Comparison of ENCODE assay signal across 8 mouse cellular contexts in the genomic region with DNA sequence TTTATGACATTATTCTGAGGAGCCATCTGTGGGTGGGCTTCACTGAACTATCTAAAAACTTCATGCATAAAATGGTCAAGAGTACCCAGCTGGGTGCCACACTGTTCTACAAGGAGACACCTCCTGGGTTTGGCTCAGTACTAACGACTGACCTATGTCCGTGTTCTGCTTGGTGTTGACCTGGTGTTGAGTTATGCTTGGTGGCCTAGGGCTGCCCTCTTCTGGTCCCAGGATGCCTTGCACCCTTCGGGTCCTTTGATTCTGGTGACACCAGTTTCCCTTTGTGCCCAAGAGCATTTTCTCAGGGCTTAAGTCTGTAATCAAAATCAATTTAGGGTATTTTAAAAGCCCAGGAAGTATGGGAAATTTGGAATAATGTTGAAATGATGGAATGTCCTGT. TPM values are rescaled to one million over a fixed set of nuclear protein-coding genes. Genes with fewer than 3 reads are reported as not detected.
DNase-seq lines count a peak whose midpoint lies in the region; ATAC-seq lines count a peak whose summit lies in the region.

No protein-coding gene starts in this region.

- no peak overlapping the region for H3K27ac ChIP-seq in forebrain, embryonic 14.5 days (ENCODE audit: low read depth, low read length)
- H3K27ac ChIP-seq in forebrain, embryonic 13.5 days: no peak overlapping the region

- H3K9ac ChIP-seq in forebrain, embryonic 14.5 days (ENCODE audit: low read length): no peak overlapping the region
- H3K9ac ChIP-seq in forebrain, embryonic 13.5 days: no peak overlapping the region

- H3K9me3 ChIP-seq in forebrain, embryonic 14.5 days (replicated peaks; ENCODE audit: control insufficient read depth, low read length): no peaks in the 10 kb centered on the region
- no peaks in the 10 kb centered on the region for H3K9me3 ChIP-seq in forebrain, embryonic 13.5 days (replicated peaks)

- H3K36me3 ChIP-seq in forebrain, embryonic 14.5 days (ENCODE audit: control insufficient read depth, insufficient read depth, low read length): no peaks in the 10 kb centered on the region
- H3K36me3 ChIP-seq in forebrain, embryonic 13.5 days (ENCODE audit: poor library complexity, severe bottlenecking): no peaks in the 10 kb centered on the region

- H3K27me3 ChIP-seq in forebrain, embryonic 14.5 days (replicated peaks; ENCODE audit: control insufficient read depth, insufficient read depth, low read length): no peaks in the 10 kb centered on the region
- H3K27me3 ChIP-seq in forebrain, embryonic 13.5 days: no peaks in the 10 kb centered on the region

- H3K4me2 ChIP-seq in forebrain, embryonic 14.5 days (ENCODE audit: low read length): no peak overlapping the region
- no peak overlapping the region for H3K4me2 ChIP-seq in forebrain, embryonic 13.5 days

- no peaks in the 10 kb centered on the region for H3K4me1 ChIP-seq in forebrain, embryonic 14.5 days (ENCODE audit: control insufficient read depth, insufficient read depth, low read length)
- no peaks in the 10 kb centered on the region for H3K4me1 ChIP-seq in forebrain, embryonic 13.5 days

- WGBS in forebrain, embryonic 14.5 days: 8% methylated on average over 3 of the region's 3 CpGs
- WGBS in forebrain, embryonic 13.5 days: 6% methylated on average over 3 of the region's 3 CpGs

- intact Hi-C loops in gastrocnemius, postnatal 36 days (cut with DNase I): loop anchor here (1.0 kb wide), 1 partner anchor 24 kb away; the partner anchor contains the start of gene Cacna1s

- no peak overlapping the region for H3K4me3 ChIP-seq in forebrain, embryonic 14.5 days (ENCODE audit: low read depth, low read length)
- H3K4me3 ChIP-seq in forebrain, embryonic 13.5 days: no peak overlapping the region

- 0 out of 2 replicates have a peak, but pooled peaks have one; percentile 18 for ATAC-seq in forebrain, embryonic 14.5 days
- ATAC-seq in forebrain, embryonic 13.5 days: no peak

- DNase-seq in forebrain, embryonic 14.5 days (ENCODE audit: low spot score): peak; percentile 44
- DNase-seq in right cerebral cortex, adult 18-20 months: peak; percentile 25
- DNase-seq in right cerebral cortex, postnatal 25 days: no peak
- peak; percentile 61 to 71 for DNase-seq in cerebellum, adult 18-20 months
- peak; percentile 38 to 47 for DNase-seq in gastrocnemius, postnatal 36 days
- DNase-seq in lung, postnatal 14 days: peak; percentile 27
- peak; percentile 60 for DNase-seq in thymus, postnatal 4 days

RNA-seq across cellular contexts. Expression of gene Cacna1s, which starts 23.5 kb away (rescaled TPM):
- 0.08 and 0.46 TPM in 2 replicates for polyA plus RNA-seq in forebrain, embryonic 14.5 days (2014; fragmentation: Nextera tagmentation; extraction: Ambion mirVana)
- polyA plus RNA-seq in forebrain, embryonic 13.5 days (2015; fragmentation: Nextera tagmentation; extraction: Ambion mirVana): 0.31 TPM in 1 of 2 replicates, not detected in the other
- total RNA-seq in gastrocnemius, postnatal 36 days (2021): 100 to 1,000 TPM; 697 to 835 TPM

RNA-seq across cellular contexts. Expression of gene Ascl5, which starts 25.5 kb away (rescaled TPM):
- polyA plus RNA-seq in forebrain, embryonic 14.5 days (2014; fragmentation: Nextera tagmentation; extraction: Ambion mirVana): not detected in 2 replicates
- not detected in 2 replicates for polyA plus RNA-seq in forebrain, embryonic 13.5 days (2015; fragmentation: Nextera tagmentation; extraction: Ambion mirVana)
- total RNA-seq in gastrocnemius, postnatal 36 days (2021): not detected

RNA-seq across cellular contexts. Expression of gene Kif21b, which starts 55.1 kb away (rescaled TPM):
- polyA plus RNA-seq in forebrain, embryonic 14.5 days (2014; fragmentation: Nextera tagmentation; extraction: Ambion mirVana): 52.4 and 61.5 TPM in 2 replicates
- 43.4 and 45.5 TPM in 2 replicates for polyA plus RNA-seq in forebrain, embryonic 13.5 days (2015; fragmentation: Nextera tagmentation; extraction: Ambion mirVana)
- 1 to 10 TPM in 1 of 2 experiments, under 1 TPM in 1; 0.62 to 1.1 TPM for total RNA-seq in gastrocnemius, postnatal 36 days (2021)
